Mouse (Mus musculus): ENCODE measurements around the gene Rdh11. TPM values are rescaled to one million over a fixed set of nuclear protein-coding genes. Genes with fewer than 3 reads are reported as not detected.

Gene Rdh11
- polyA plus RNA-seq, 1 experiment from 2014 or later: 25.4 TPM

GRCm38 (mm10) chr12:79170421-79170820 lies 21.7 kb downstream of the Rdh11 start:
- no peak overlapping the region for H3K4me3 ChIP-seq (ENCODE audit: low read depth, low read length)

GRCm38 (mm10) chr12:79169173-79169572 lies 22.9 kb downstream of the Rdh11 start:
- Histone ChIP-seq H3K4me1 (replicated peaks; ENCODE audit: control insufficient read depth, insufficient read depth, low read length) (0 out of 2 replicates have a peak, but pooled peaks cover 2% of the 10 kb centered on the region), H3K36me3 (ENCODE audit: control insufficient read depth, insufficient read depth, low read length) (no peaks in the 10 kb centered on the region), H3K9ac (ENCODE audit: low read length) (no peak overlapping the region), H3K27me3 (ENCODE audit: control insufficient read depth, insufficient read depth, low read length) (no peaks in the 10 kb centered on the region), H3K27ac (ENCODE audit: low read depth, low read length) (no peak overlapping the region), H3K4me2 (ENCODE audit: low read depth, low read length, severe bottlenecking) (no peak overlapping the region), H3K4me3 (ENCODE audit: low read depth, low read length) (no peak overlapping the region), H3K9me3 (ENCODE audit: control insufficient read depth, low read length) (no peaks in the 10 kb centered on the region)
- no peak for DNase-seq (ENCODE audit: low spot score)
- ATAC-seq (replicated peaks; ENCODE audit: low FRiP score): no peak

More at GRCm38 (mm10) chr12:79170421-79170820, 21.7 kb downstream of the Rdh11 start:
- 0 out of 2 replicates have a peak, but pooled peaks cover 2% of the 10 kb centered on the region for H3K4me1 ChIP-seq (replicated peaks; ENCODE audit: control insufficient read depth, insufficient read depth, low read length)
- H3K36me3 ChIP-seq (ENCODE audit: control insufficient read depth, insufficient read depth, low read length): 0 out of 2 replicates have a peak, but pooled peaks cover 3% of the 10 kb centered on the region
- DNase-seq (ENCODE audit: low spot score): no peak
- no peaks in the 10 kb centered on the region for H3K27me3 ChIP-seq (ENCODE audit: control insufficient read depth, insufficient read depth, low read length)
- H3K27ac ChIP-seq (ENCODE audit: low read depth, low read length): no peak overlapping the region
- H3K9ac ChIP-seq (ENCODE audit: low read length): no peak overlapping the region
- no peak for ATAC-seq (replicated peaks; ENCODE audit: low FRiP score)
- WGBS: 90% methylated on average over 3 of the region's 3 CpGs
- H3K4me2 ChIP-seq (ENCODE audit: low read depth, low read length, severe bottlenecking): no peak overlapping the region
- no peaks in the 10 kb centered on the region for H3K9me3 ChIP-seq (ENCODE audit: control insufficient read depth, low read length)

DNA sequence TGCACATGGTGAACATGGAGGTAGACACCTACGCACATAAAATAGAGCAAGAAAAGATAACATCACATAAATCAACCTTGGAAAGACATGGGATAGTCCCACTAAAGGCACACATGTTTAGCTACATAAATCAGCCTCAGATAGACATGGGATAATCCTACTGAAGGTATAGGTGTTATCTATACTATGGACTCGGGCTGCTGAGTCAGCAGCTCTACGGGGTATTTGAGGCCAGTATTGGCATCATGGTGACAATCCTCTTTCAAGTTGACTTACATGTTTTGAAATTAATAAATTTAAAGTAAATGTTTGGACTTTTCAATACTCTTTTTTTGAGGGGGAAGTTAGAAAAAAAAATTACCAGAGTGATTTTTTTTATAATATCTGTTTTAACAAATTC lies 29.2 kb downstream of the Rdh11 start:
- Histone ChIP-seq H3K4me1 (replicated peaks; ENCODE audit: control insufficient read depth, insufficient read depth, low read length) (no peaks in the 10 kb centered on the region), H3K9ac (ENCODE audit: low read length) (no peak overlapping the region), H3K4me3 (ENCODE audit: low read depth, low read length) (no peak overlapping the region), H3K27ac (ENCODE audit: low read depth, low read length) (no peak overlapping the region), H3K4me2 (ENCODE audit: low read depth, low read length, severe bottlenecking) (no peak overlapping the region), H3K27me3 (ENCODE audit: control insufficient read depth, insufficient read depth, low read length) (no peaks in the 10 kb centered on the region), H3K36me3 (ENCODE audit: control insufficient read depth, insufficient read depth, low read length) (no peaks in the 10 kb centered on the region; the same call in 1 of the 2 replicates), H3K9me3 (ENCODE audit: control insufficient read depth, low read length) (no peaks in the 10 kb centered on the region)
- ATAC-seq (replicated peaks; ENCODE audit: low FRiP score): no peak
- no peak for DNase-seq (ENCODE audit: low spot score)
- 91% methylated on average over 3 of the region's 3 CpGs for WGBS

DNA sequence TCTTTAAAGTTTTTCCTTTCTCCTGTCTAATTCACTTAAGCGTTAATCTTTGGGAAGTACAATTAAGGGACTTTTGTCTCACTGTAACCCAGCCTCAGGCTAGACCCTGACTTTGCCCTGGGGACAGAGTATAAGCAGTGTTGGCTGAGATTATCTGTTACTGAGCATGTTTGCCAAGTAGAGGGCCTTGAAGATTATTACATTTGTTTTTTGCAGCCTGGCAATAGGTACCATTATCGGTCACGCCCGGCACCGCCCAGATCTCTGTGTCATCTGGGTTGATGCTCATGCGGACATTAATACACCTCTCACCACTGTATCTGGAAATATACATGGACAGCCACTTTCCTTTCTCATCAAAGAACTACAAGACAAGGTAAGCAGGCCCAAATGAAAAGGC lies 42.4 kb downstream of the Rdh11 start:
- DNase-seq (ENCODE audit: low spot score): no peak
- H3K27me3 ChIP-seq (ENCODE audit: control insufficient read depth, insufficient read depth, low read length): no peaks in the 10 kb centered on the region
- no peak overlapping the region for H3K9ac ChIP-seq (ENCODE audit: low read length)
- no peaks in the 10 kb centered on the region for H3K36me3 ChIP-seq (ENCODE audit: control insufficient read depth, insufficient read depth, low read length)
- no peak overlapping the region for H3K4me3 ChIP-seq (ENCODE audit: low read depth, low read length)
- H3K4me1 ChIP-seq (replicated peaks; ENCODE audit: control insufficient read depth, insufficient read depth, low read length): no peaks in the 10 kb centered on the region
- ATAC-seq (replicated peaks; ENCODE audit: low FRiP score): no peak
- H3K27ac ChIP-seq (ENCODE audit: low read depth, low read length): no peak overlapping the region
- WGBS: 95% methylated on average over 6 of the region's 6 CpGs
- no peak overlapping the region for H3K4me2 ChIP-seq (ENCODE audit: low read depth, low read length, severe bottlenecking)
- no peaks in the 10 kb centered on the region for H3K9me3 ChIP-seq (ENCODE audit: control insufficient read depth, low read length)

DNA sequence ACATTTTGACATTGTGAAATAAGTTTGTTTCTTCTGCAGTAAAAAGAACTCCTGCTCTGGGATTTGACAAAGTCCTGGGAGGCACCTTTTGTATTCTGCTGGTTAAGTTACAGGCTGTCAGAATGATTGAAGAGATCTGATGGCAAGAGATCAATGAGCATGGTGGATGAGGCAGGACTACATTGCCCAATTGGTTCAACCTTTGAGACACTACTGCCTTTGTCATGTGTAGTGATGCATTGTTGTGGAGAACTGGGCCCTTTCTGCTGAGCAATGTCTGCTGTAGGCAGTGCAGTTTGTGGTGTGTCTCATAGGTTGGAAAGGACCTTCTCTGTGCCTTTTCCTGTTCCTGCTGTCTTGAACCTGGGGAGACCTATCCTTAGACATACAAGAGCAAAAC lies 50.7 kb downstream of the Rdh11 start:
- no peaks in the 10 kb centered on the region for H3K36me3 ChIP-seq (ENCODE audit: control insufficient read depth, insufficient read depth, low read length)
- ATAC-seq (replicated peaks; ENCODE audit: low FRiP score): no peak
- DNase-seq (ENCODE audit: low spot score): no peak
- no peaks in the 10 kb centered on the region for H3K27me3 ChIP-seq (ENCODE audit: control insufficient read depth, insufficient read depth, low read length)
- H3K27ac ChIP-seq (ENCODE audit: low read depth, low read length): no peak overlapping the region
- H3K9ac ChIP-seq (ENCODE audit: low read length): no peak overlapping the region
- H3K4me2 ChIP-seq (ENCODE audit: low read depth, low read length, severe bottlenecking): no peak overlapping the region
- no peaks in the 10 kb centered on the region for H3K4me1 ChIP-seq (replicated peaks; ENCODE audit: control insufficient read depth, insufficient read depth, low read length)
- H3K9me3 ChIP-seq (ENCODE audit: control insufficient read depth, low read length): no peaks in the 10 kb centered on the region
- H3K4me3 ChIP-seq (ENCODE audit: low read depth, low read length): no peak overlapping the region

DNA sequence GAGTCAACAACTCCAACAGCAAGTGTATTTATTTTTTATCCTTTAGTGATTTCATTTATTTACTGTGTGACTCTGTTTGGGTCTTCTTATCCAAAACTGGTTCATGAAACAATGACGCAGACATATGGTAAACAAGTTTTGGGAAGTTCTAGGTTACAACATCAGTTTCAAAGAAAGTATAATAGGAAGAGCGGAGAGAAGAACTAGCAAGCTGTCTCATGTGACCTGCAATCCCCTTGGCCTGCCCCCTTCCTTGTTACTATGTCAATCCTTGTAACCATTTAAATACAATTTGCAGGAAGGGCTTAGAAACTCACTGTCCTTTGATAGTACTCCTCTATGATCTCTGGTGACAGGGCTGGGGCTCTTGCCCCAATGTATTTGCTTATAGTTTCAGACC lies 51.3 kb downstream of the Rdh11 start:
- Histone ChIP-seq H3K9me3 (ENCODE audit: control insufficient read depth, low read length) (no peaks in the 10 kb centered on the region), H3K27ac (ENCODE audit: low read depth, low read length) (no peak overlapping the region), H3K4me3 (ENCODE audit: low read depth, low read length) (no peak overlapping the region), H3K36me3 (ENCODE audit: control insufficient read depth, insufficient read depth, low read length) (no peaks in the 10 kb centered on the region), H3K9ac (ENCODE audit: low read length) (no peak overlapping the region), H3K27me3 (ENCODE audit: control insufficient read depth, insufficient read depth, low read length) (no peaks in the 10 kb centered on the region), H3K4me2 (ENCODE audit: low read depth, low read length, severe bottlenecking) (no peak overlapping the region), H3K4me1 (replicated peaks; ENCODE audit: control insufficient read depth, insufficient read depth, low read length) (no peaks in the 10 kb centered on the region)
- DNase-seq (ENCODE audit: low spot score) (no peak), ATAC-seq (replicated peaks; ENCODE audit: low FRiP score) (no peak)
- WGBS: 91% methylated on average over 2 of the region's 2 CpGs

GRCm38 (mm10) chr12:79139417-79139816 lies 52.7 kb downstream of the Rdh11 start:
- no peaks in the 10 kb centered on the region for H3K36me3 ChIP-seq (ENCODE audit: control insufficient read depth, insufficient read depth, low read length)
- no peaks in the 10 kb centered on the region for H3K27me3 ChIP-seq (ENCODE audit: control insufficient read depth, insufficient read depth, low read length)
- H3K4me1 ChIP-seq (replicated peaks; ENCODE audit: control insufficient read depth, insufficient read depth, low read length): no peaks in the 10 kb centered on the region
- 64% methylated on average over 1 of the region's 1 CpGs for WGBS
- no peak overlapping the region for H3K4me3 ChIP-seq (ENCODE audit: low read depth, low read length)
- H3K9me3 ChIP-seq (ENCODE audit: control insufficient read depth, low read length): no peaks in the 10 kb centered on the region
- ATAC-seq (replicated peaks; ENCODE audit: low FRiP score) (no peak), DNase-seq (ENCODE audit: low spot score) (no peak)
- H3K9ac ChIP-seq (ENCODE audit: low read length): no peak overlapping the region
- no peak overlapping the region for H3K27ac ChIP-seq (ENCODE audit: low read depth, low read length)
- no peak overlapping the region for H3K4me2 ChIP-seq (ENCODE audit: low read depth, low read length, severe bottlenecking)

DNA sequence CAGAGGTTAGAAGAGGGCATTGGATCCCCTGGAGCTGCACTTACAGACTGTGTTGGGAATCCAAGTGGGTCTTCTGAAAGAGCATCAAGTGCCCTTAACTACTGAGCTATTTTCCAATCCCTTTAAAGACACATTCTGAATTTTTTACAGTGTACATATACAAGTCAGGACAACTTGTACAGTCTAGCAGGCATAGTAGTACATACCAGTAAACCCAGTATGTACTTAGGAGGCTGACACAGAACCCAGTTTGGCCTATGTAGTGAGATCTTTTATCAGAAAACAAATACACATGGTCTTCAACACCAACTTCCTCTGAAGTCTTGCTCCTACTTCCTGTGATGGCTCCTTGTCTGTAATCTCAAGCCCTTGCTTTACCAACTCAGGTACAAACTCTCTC lies 53.1 kb downstream of the Rdh11 start:
- Histone ChIP-seq H3K9me3 (ENCODE audit: control insufficient read depth, low read length) (no peaks in the 10 kb centered on the region), H3K36me3 (ENCODE audit: control insufficient read depth, insufficient read depth, low read length) (no peaks in the 10 kb centered on the region), H3K4me2 (ENCODE audit: low read depth, low read length, severe bottlenecking) (no peak overlapping the region), H3K27ac (ENCODE audit: low read depth, low read length) (no peak overlapping the region), H3K27me3 (ENCODE audit: control insufficient read depth, insufficient read depth, low read length) (no peaks in the 10 kb centered on the region), H3K4me3 (ENCODE audit: low read depth, low read length) (no peak overlapping the region), H3K4me1 (replicated peaks; ENCODE audit: control insufficient read depth, insufficient read depth, low read length) (no peaks in the 10 kb centered on the region), H3K9ac (ENCODE audit: low read length) (no peak overlapping the region)
- no peak for ATAC-seq (replicated peaks; ENCODE audit: low FRiP score)
- no peak for DNase-seq (ENCODE audit: low spot score)

DNA sequence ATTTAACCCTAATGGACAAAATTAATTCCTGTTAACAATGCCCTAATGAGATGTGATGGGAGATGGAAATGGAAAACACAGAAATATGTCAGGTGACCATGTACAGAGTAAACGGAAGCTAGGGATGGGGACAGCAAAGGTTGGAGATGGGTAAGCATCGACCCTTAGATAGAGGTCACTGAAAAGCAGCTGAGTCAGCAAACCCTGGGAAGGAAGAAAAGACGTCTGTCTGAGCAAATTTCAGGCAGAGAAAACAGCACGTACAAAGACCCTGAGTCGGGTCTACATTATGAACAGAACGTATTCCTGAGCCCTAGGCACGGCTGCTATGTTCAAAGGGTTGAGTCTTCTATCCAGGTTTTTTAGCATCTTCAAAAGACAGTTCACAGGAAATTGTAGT lies 55.1 kb downstream of the Rdh11 start:
- DNase-seq (ENCODE audit: low spot score) (no peak), ATAC-seq (replicated peaks; ENCODE audit: low FRiP score) (no peak)
- H3K27me3 ChIP-seq (ENCODE audit: control insufficient read depth, insufficient read depth, low read length): peaks cover 12% of the 10 kb centered on the region
- no peak overlapping the region for H3K4me3 ChIP-seq (ENCODE audit: low read depth, low read length)
- no peaks in the 10 kb centered on the region for H3K36me3 ChIP-seq (ENCODE audit: control insufficient read depth, insufficient read depth, low read length)
- no peak overlapping the region for H3K4me2 ChIP-seq (ENCODE audit: low read depth, low read length, severe bottlenecking)
- 78% methylated on average over 7 of the region's 7 CpGs for WGBS
- H3K9me3 ChIP-seq (ENCODE audit: control insufficient read depth, low read length): no peaks in the 10 kb centered on the region
- no peak overlapping the region for H3K9ac ChIP-seq (ENCODE audit: low read length)
- H3K27ac ChIP-seq (ENCODE audit: low read depth, low read length): no peak overlapping the region
- no peaks in the 10 kb centered on the region for H3K4me1 ChIP-seq (replicated peaks; ENCODE audit: control insufficient read depth, insufficient read depth, low read length)

All from forebrain, embryonic 11.5 days (tissue).